8 mouse cellular contexts compared by ENCODE assay signal in the genomic region with DNA sequence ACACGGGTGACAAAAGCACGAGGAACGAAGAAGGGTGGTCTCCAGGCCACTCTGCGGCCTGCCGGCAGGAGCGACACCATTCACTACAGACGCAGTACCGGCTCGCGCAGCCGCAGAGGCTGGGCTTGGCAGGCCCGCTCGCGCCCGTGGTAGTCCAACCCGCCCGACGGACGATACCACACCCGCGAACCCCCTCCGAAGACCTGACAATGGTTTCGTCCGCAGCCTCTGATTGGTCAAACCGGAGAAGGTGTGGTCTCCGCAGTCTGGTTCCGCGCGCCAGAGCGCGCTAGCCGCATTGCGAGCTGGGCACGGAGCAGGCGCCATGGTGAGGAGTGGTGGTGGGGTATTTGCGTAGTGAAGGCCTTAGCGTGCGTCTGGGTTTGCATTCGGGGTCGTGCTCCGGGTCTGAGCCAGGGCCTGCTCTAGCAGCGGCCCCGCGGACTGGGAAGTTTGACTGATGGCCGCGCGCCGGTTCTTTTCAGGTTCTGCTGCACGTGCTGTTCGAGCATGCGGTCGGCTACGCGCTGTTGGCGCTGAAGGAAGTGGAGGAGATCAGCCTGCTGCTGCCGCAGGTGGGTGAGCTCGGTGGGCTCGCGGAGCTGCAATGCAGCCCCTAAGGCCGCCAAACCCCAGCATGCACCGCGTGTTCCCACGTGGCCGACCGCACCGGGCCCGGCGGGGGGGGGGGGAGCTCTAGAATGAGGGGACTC. TPM values are rescaled to one million over a fixed set of nuclear protein-coding genes. Genes with fewer than 3 reads are reported as not detected.
A peak's percentile ranks its signal among the peaks of the same experiment; 100 is the strongest.
DNase-seq lines count a peak whose midpoint lies in the region; ATAC-seq and TF ChIP-seq lines count a peak whose summit lies in the region.

Gene Nop56, plus strand, starts transcription at position 282 of the 713 bp plus-strand sequence.

- peaks cover 38% of the 10 kb centered on the region for H3K36me3 ChIP-seq in kidney, embryonic 14.5 days (ENCODE audit: control insufficient read depth, insufficient read depth, low read length)
- peaks cover 37% of the 10 kb centered on the region for H3K36me3 ChIP-seq in limb, embryonic 15.5 days

- peak within 1 kb of the TSS; percentile 90 for H3K9ac ChIP-seq in kidney, embryonic 14.5 days (ENCODE audit: low read depth, low read length)
- H3K9ac ChIP-seq in limb, embryonic 15.5 days, result peak within 1 kb of the TSS; percentile 88

- H3K9me3 ChIP-seq in kidney, embryonic 14.5 days (ENCODE audit: control insufficient read depth, low read length), result no peaks in the 10 kb centered on the region
- no peaks in the 10 kb centered on the region for H3K9me3 ChIP-seq in limb, embryonic 15.5 days

- TF ChIP-seq CTCF in bone marrow macrophage, adult 2 months (IDR thresholded peaks at IDR 0.05; ENCODE audit: low read depth, low read length), result no peak
- TF ChIP-seq CTCF in embryonic fibroblast, embryonic 13.5 days (IDR thresholded peaks at IDR 0.05; ENCODE audit: borderline replicate concordance, insufficient read depth, low read length), result no peak

- H3K27me3 ChIP-seq in kidney, embryonic 14.5 days (ENCODE audit: control insufficient read depth, insufficient read depth, low read length), result no peaks in the 10 kb centered on the region
- no peaks in the 10 kb centered on the region for H3K27me3 ChIP-seq in limb, embryonic 15.5 days

- H3K4me1 ChIP-seq in bone marrow macrophage, adult 2 months (ENCODE audit: control insufficient read depth, insufficient read depth, low read length), result peaks cover 16% of the 10 kb centered on the region
- H3K4me1 ChIP-seq in embryonic fibroblast, embryonic 13.5 days (ENCODE audit: control insufficient read depth, insufficient read depth, low read length), result no peaks in the 10 kb centered on the region; the same call in 1 of the 2 replicates
- H3K4me1 ChIP-seq in kidney, embryonic 14.5 days (ENCODE audit: control insufficient read depth, insufficient read depth, low read length), result peaks cover 19% of the 10 kb centered on the region; the same call in 1 of the 2 replicates
- H3K4me1 ChIP-seq in limb, embryonic 15.5 days, result peaks cover 27% of the 10 kb centered on the region

- DNase-seq in A20 (ENCODE audit: low read depth, low spot score), result peak; percentile 97
- DNase-seq in heart, adult 9 months (ENCODE audit: low spot score in 2 of 2), result peak; percentile 98 to 99
- DNase-seq in monocyte, adult 2 months (ENCODE audit: low read depth in 1 of 2, low spot score in 2 of 2), result peak; percentile 97 to 99
- peak; percentile 98 to 99 for DNase-seq in spleen, postnatal 36 days (ENCODE audit: low spot score in 2 of 2)

- WGBS in kidney, embryonic 14.5 days, result under 1% methylated on average over 68 of the region's 68 CpGs
- WGBS in limb, embryonic 15.5 days, result under 1% methylated on average over 68 of the region's 68 CpGs

- H3K27ac ChIP-seq in bone marrow macrophage, adult 2 months (ENCODE audit: insufficient read depth, low read depth, low read length), result peak within 1 kb of the TSS; percentile 61
- H3K27ac ChIP-seq in embryonic fibroblast, embryonic 13.5 days (ENCODE audit: insufficient read depth, low read length), result peak within 1 kb of the TSS; percentile 47
- H3K27ac ChIP-seq in kidney, embryonic 14.5 days (ENCODE audit: low read depth, low read length), result peak within 1 kb of the TSS; percentile 91
- peak within 1 kb of the TSS; percentile 91 for H3K27ac ChIP-seq in limb, embryonic 15.5 days

- TF ChIP-seq POLR2A in bone marrow macrophage, adult 2 months (IDR thresholded peaks at IDR 0.05; ENCODE audit: borderline replicate concordance, low read depth, low read length), result peak; percentile 90
- peak; percentile 99 for TF ChIP-seq POLR2A in embryonic fibroblast, embryonic 13.5 days (IDR thresholded peaks at IDR 0.05; ENCODE audit: low read depth, low read length)

- H3K4me3 ChIP-seq in bone marrow macrophage, adult 2 months (ENCODE audit: insufficient read depth, low read length), result peak within 1 kb of the TSS; percentile 79
- peak within 1 kb of the TSS; percentile 93 for H3K4me3 ChIP-seq in embryonic fibroblast, embryonic 13.5 days (ENCODE audit: insufficient read depth, low read length)
- peak within 1 kb of the TSS; percentile 63 for H3K4me3 ChIP-seq in kidney, embryonic 14.5 days (ENCODE audit: low read length)
- peak within 1 kb of the TSS; percentile 90 for H3K4me3 ChIP-seq in limb, embryonic 15.5 days

- H3K4me2 ChIP-seq in kidney, embryonic 14.5 days (replicated peaks; ENCODE audit: low read depth, low read length), result peak within 1 kb of the TSS; percentile 80
- H3K4me2 ChIP-seq in limb, embryonic 15.5 days, result peak within 1 kb of the TSS; percentile 67

- ATAC-seq in kidney, embryonic 14.5 days (ENCODE audit: low FRiP score, low TSS enrichment), result peak; percentile 97
- ATAC-seq in limb, embryonic 15.5 days (ENCODE audit: insufficient number of reproducible peaks, low FRiP score, low TSS enrichment, low read depth), result peak; percentile 96

RNA-seq across cellular contexts. Expression of gene Nop56, which starts in this region (rescaled TPM):
- polyA plus RNA-seq in bone marrow macrophage, adult 2 months (2012; ENCODE audit: insufficient read depth, insufficient read length, missing spikeins), result 46.4 and 51.8 TPM in 2 replicates
- 163 and 172 TPM in 2 replicates for polyA plus RNA-seq in embryonic fibroblast, embryonic 13.5 days (2011; ENCODE audit: insufficient read length, low read depth, missing spikeins)
- polyA plus RNA-seq in kidney, embryonic 14.5 days (2014; fragmentation: Nextera tagmentation; extraction: Ambion mirVana), result 311 and 354 TPM in 2 replicates
- 252 and 261 TPM in 2 replicates for polyA plus RNA-seq in limb, embryonic 15.5 days (2015; fragmentation: Nextera tagmentation; extraction: Ambion mirVana)

Comparison
In these comparisons a context has a peak if more than half of its experiments do, and no peak if none do; other contexts are left out.
1. Peak in every context shown above with its lines: DNase-seq, ATAC-seq, H3K4me3 ChIP-seq and H3K27ac ChIP-seq.